Mouse (Mus musculus) lung, adult 2 months (tissue): Measurements from ENCODE around the gene Dennd5b. TPM values are rescaled to one million over a fixed set of nuclear protein-coding genes. Genes with fewer than 3 reads are reported as not detected.
"Not testable (repeated sequence)": the region's sequence is repeated elsewhere in the genome, so short reads cannot be mapped to it uniquely, and the experiment has no call there.

Source experiments
- DNase-seq: peaks from one replicate; pipeline ENCODE4 v3.0.0; 2022
- H3K4me1 ChIP-seq: fragments of 200-500 bp; 2 replicates; pipeline ENCODE4 v1.6.1; 2011; ENCODE audit warnings: low read length; ENCODE audit not compliant: control insufficient read depth, insufficient read depth
- H3K4me3 ChIP-seq: fragments of 200-500 bp; replicated peaks from 2 replicates; pipeline ENCODE3; 2011; ENCODE audit warnings: low read depth, mild to moderate bottlenecking, control low read depth, low read length; ENCODE audit errors: extremely low read depth
- CTCF ChIP-seq: fragments of 200-500 bp; IDR thresholded peaks from 2 replicates; pipeline ENCODE4 v1.5.1; 2011; ENCODE audit warnings: mild to moderate bottlenecking, low read length, control low read depth; ENCODE audit not compliant: insufficient read depth
- POLR2A ChIP-seq: fragments of 200-500 bp; IDR thresholded peaks from 2 replicates; pipeline ENCODE4 v1.6.1; 2011; ENCODE audit warnings: low read depth, mild to moderate bottlenecking, control low read depth, low read length, borderline replicate concordance; ENCODE audit errors: extremely low read depth
- WGBS: fragments of 180-500 bp; shearing (Covaris S2); methylation state at CpG from one replicate; pipeline ENCODE4 v1.1.7; 2018; 5-methylcytosine and 5-hydroxymethylcytosine counted together
- polyA plus RNA-seq: library from polyadenylated mRNA; depleted of rRNA; stranded (reverse); fragments of >200 nt; gene quantifications from 2 replicates; pipeline ENCODE4 v1.2.3, GENCODE M21; 2012; rRNA removed

Gene Dennd5b
- polyA plus RNA-seq, 1 experiment = 4.8 TPM

DNA sequence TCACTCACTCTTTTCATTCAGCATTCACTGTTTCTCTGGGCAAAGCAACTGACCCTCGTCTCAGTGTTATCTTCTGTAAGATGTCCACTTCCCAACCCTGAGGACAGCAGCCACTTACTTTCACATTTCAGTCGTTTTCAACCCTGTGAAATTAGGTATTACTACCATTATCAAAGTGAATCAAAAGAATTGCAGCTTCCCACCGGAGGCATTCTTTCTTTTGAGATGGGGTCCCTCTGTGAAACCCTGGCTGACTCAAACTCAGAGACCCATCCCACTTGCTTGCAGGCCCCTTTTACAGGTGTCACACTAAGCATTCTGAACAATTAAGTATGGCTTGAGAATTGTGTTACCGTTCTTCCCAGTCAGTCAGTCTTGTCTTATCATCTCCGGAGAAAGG is 159.6 kb downstream of the Dennd5b start:
- Histone ChIP-seq H3K4me3 (no peak overlapping the region), H3K4me1 (peaks cover 4% of the 10 kb centered on the region; the same call in 1 of the 2 replicates)
- no peak for DNase-seq
- TF ChIP-seq CTCF (no peak), POLR2A (no peak)
- WGBS = 72% methylated on average over 5 of the region's 5 CpGs

DNA sequence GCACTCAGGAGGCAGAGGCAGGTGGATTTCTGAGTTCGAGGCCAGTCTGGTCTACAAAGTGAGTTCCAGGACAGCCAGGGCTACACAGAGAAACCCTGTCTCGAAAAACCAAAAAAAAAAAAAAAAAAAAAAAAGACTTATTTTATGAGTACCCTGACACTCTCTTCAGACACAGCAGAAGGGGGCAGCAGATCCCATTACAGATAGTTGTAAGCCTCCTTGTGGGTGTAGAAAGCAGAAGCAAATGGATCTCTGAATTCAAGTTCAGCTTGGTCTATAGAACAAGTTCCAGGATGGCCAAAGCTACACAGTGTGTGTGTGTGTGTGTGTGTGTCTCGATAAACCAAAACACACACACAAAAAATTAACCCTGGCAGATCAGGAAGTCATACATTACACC is 161.1 kb downstream of the Dennd5b start:
- WGBS = 79% methylated on average over 2 of the region's 3 CpGs
- not testable (repeated sequence) for H3K4me1 ChIP-seq, DNase-seq, H3K4me3 ChIP-seq

Other genes with a start within 250 kb of the Dennd5b start
- 3.5 and 3.6 TPM in 2 replicates for gene Caprin2, start 205.4 kb downstream of the Dennd5b start, polyA plus RNA-seq
- gene Sinhcaf, start 155.2 kb downstream of the Dennd5b start, polyA plus RNA-seq = 3.5 and 5.5 TPM in 2 replicates
- not detected in 2 replicates for gene Gm10203, start 28.5 kb upstream of the Dennd5b start, polyA plus RNA-seq
- gene Etfbkmt, start 38.2 kb upstream of the Dennd5b start, polyA plus RNA-seq = 11.8 and 16.3 TPM in 2 replicates
- gene Amn1, start 87.0 kb upstream of the Dennd5b start, polyA plus RNA-seq = 9.9 and 10.7 TPM in 2 replicates
- 11.4 and 20.4 TPM in 2 replicates for gene Resf1, start 207.7 kb upstream of the Dennd5b start, polyA plus RNA-seq